Mouse (Mus musculus): Measurements from ENCODE around the gene Mrpl48. TPM values are rescaled to one million over a fixed set of nuclear protein-coding genes. Genes with fewer than 3 reads are reported as not detected.

The Mrpl48 gene
- polyA plus RNA-seq, 1 experiment from 2014 or later = 57.4 TPM

GRCm38 (mm10) chr7:100600211-100600610, 7.9 kb downstream of the Mrpl48 start:
- no peak overlapping the region for H3K27ac ChIP-seq (ENCODE audit: low read depth, low read length)
- DNase-seq (ENCODE audit: low spot score) (no peak), ATAC-seq (ENCODE audit: insufficient read depth, low FRiP score, low TSS enrichment) (no peak)
- no peaks in the 10 kb centered on the region for H3K36me3 ChIP-seq (ENCODE audit: control insufficient read depth, insufficient read depth, low read length)
- no peaks in the 10 kb centered on the region for H3K9me3 ChIP-seq (ENCODE audit: control insufficient read depth, low read length)
- H3K27me3 ChIP-seq (ENCODE audit: control insufficient read depth, insufficient read depth, low read length) = no peaks in the 10 kb centered on the region
- no peak overlapping the region for H3K4me3 ChIP-seq (ENCODE audit: low read depth, low read length)
- 83% methylated on average over 5 of the region's 5 CpGs for WGBS
- H3K9ac ChIP-seq (ENCODE audit: low read length) = no peak overlapping the region
- H3K4me2 ChIP-seq (ENCODE audit: low read depth) = no peak overlapping the region
- no peaks in the 10 kb centered on the region for H3K4me1 ChIP-seq (ENCODE audit: control insufficient read depth, insufficient read depth, low read length)

GRCm38 (mm10) chr7:100593349-100593748, 14.8 kb downstream of the Mrpl48 start:
- Histone ChIP-seq H3K9ac (ENCODE audit: low read length) (no peak overlapping the region), H3K4me1 (ENCODE audit: control insufficient read depth, insufficient read depth, low read length) (no peaks in the 10 kb centered on the region), H3K9me3 (ENCODE audit: control insufficient read depth, low read length) (no peaks in the 10 kb centered on the region), H3K27ac (ENCODE audit: low read depth, low read length) (no peak overlapping the region), H3K4me3 (ENCODE audit: low read depth, low read length) (no peak overlapping the region), H3K27me3 (ENCODE audit: control insufficient read depth, insufficient read depth, low read length) (no peaks in the 10 kb centered on the region), H3K4me2 (ENCODE audit: low read depth) (no peak overlapping the region), H3K36me3 (ENCODE audit: control insufficient read depth, insufficient read depth, low read length) (no peaks in the 10 kb centered on the region)
- DNase-seq (ENCODE audit: low spot score) (no peak), ATAC-seq (ENCODE audit: insufficient read depth, low FRiP score, low TSS enrichment) (no peak)

- no peak for ATAC-seq (ENCODE audit: insufficient read depth, low FRiP score, low TSS enrichment)
- WGBS = 10% methylated on average over 2 of the region's 2 CpGs
- H3K27ac ChIP-seq (ENCODE audit: low read depth, low read length) = no peak overlapping the region
Measured at GRCm38 (mm10) chr7:100591522-100591852, 16.6 kb downstream of the Mrpl48 start.

GRCm38 (mm10) chr7:100590845-100591521, 17.1 kb downstream of the Mrpl48 start:
- peak; percentile 77 for DNase-seq (ENCODE audit: low spot score)
- Histone ChIP-seq H3K36me3 (ENCODE audit: control insufficient read depth, insufficient read depth, low read length) (no peaks in the 10 kb centered on the region), H3K4me1 (ENCODE audit: control insufficient read depth, insufficient read depth, low read length) (no peaks in the 10 kb centered on the region), H3K4me2 (ENCODE audit: low read depth) (peak overlapping the region; percentile 58), H3K27ac (ENCODE audit: low read depth, low read length) (peak overlapping the region; percentile 67; the same call in 1 of the 2 replicates), H3K9ac (ENCODE audit: low read length) (peak overlapping the region; percentile 68), H3K9me3 (ENCODE audit: control insufficient read depth, low read length) (no peaks in the 10 kb centered on the region), H3K27me3 (ENCODE audit: control insufficient read depth, insufficient read depth, low read length) (no peaks in the 10 kb centered on the region), H3K4me3 (ENCODE audit: low read depth, low read length) (peak overlapping the region; percentile 45)
- peak; percentile 95 for ATAC-seq (ENCODE audit: insufficient read depth, low FRiP score, low TSS enrichment)
- under 1% methylated on average over 16 of the region's 20 CpGs for WGBS

More at GRCm38 (mm10) chr7:100591522-100591852, 16.6 kb downstream of the Mrpl48 start:
- Histone ChIP-seq H3K4me1 (ENCODE audit: control insufficient read depth, insufficient read depth, low read length) (no peaks in the 10 kb centered on the region), H3K9ac (ENCODE audit: low read length) (no peak overlapping the region; the same call in 1 of the 2 replicates), H3K27me3 (ENCODE audit: control insufficient read depth, insufficient read depth, low read length) (no peaks in the 10 kb centered on the region), H3K4me3 (ENCODE audit: low read depth, low read length) (peak overlapping the region; percentile 45), H3K4me2 (ENCODE audit: low read depth) (peak overlapping the region; percentile 58), H3K36me3 (ENCODE audit: control insufficient read depth, insufficient read depth, low read length) (no peaks in the 10 kb centered on the region), H3K9me3 (ENCODE audit: control insufficient read depth, low read length) (no peaks in the 10 kb centered on the region)
- DNase-seq (ENCODE audit: low spot score) = no peak

- Histone ChIP-seq H3K4me2 (ENCODE audit: low read depth) (peak overlapping the region; percentile 58), H3K9me3 (ENCODE audit: control insufficient read depth, low read length) (no peaks in the 10 kb centered on the region), H3K4me3 (ENCODE audit: low read depth, low read length) (peak overlapping the region; percentile 45), H3K4me1 (ENCODE audit: control insufficient read depth, insufficient read depth, low read length) (no peaks in the 10 kb centered on the region), H3K27me3 (ENCODE audit: control insufficient read depth, insufficient read depth, low read length) (no peaks in the 10 kb centered on the region), H3K9ac (ENCODE audit: low read length) (peak overlapping the region; percentile 68), H3K36me3 (ENCODE audit: control insufficient read depth, insufficient read depth, low read length) (no peaks in the 10 kb centered on the region), H3K27ac (ENCODE audit: low read depth, low read length) (peak overlapping the region; percentile 67; the same call in 1 of the 2 replicates)
- WGBS = 45% methylated on average over 7 of the region's 7 CpGs
- DNase-seq (ENCODE audit: low spot score) = no peak
- 0 out of 2 replicates have a peak, but pooled peaks have one; percentile 9 for ATAC-seq (ENCODE audit: insufficient read depth, low FRiP score, low TSS enrichment)
Measured at GRCm38 (mm10) chr7:100590504-100590844, 17.6 kb downstream of the Mrpl48 start.

GRCm38 (mm10) chr7:100589816-100590215, 18.3 kb downstream of the Mrpl48 start:
- Histone ChIP-seq H3K9ac (ENCODE audit: low read length) (no peak overlapping the region), H3K4me1 (ENCODE audit: control insufficient read depth, insufficient read depth, low read length) (no peaks in the 10 kb centered on the region), H3K4me3 (ENCODE audit: low read depth, low read length) (no peak overlapping the region), H3K4me2 (ENCODE audit: low read depth) (no peak overlapping the region), H3K27me3 (ENCODE audit: control insufficient read depth, insufficient read depth, low read length) (no peaks in the 10 kb centered on the region), H3K9me3 (ENCODE audit: control insufficient read depth, low read length) (no peaks in the 10 kb centered on the region), H3K27ac (ENCODE audit: low read depth, low read length) (no peak overlapping the region), H3K36me3 (ENCODE audit: control insufficient read depth, insufficient read depth, low read length) (no peaks in the 10 kb centered on the region)
- no peak for DNase-seq (ENCODE audit: low spot score)
- ATAC-seq (ENCODE audit: insufficient read depth, low FRiP score, low TSS enrichment) = no peak
- 68% methylated on average over 1 of the region's 1 CpGs for WGBS

GRCm38 (mm10) chr7:100582727-100583236, 25.3 kb downstream of the Mrpl48 start:
- WGBS = 0% methylated on average over 31 of the region's 31 CpGs
- Histone ChIP-seq H3K4me2 (ENCODE audit: low read depth) (peak overlapping the region; percentile 41), H3K4me3 (ENCODE audit: low read depth, low read length) (peak overlapping the region; percentile 43), H3K9me3 (ENCODE audit: control insufficient read depth, low read length) (no peaks in the 10 kb centered on the region), H3K27ac (ENCODE audit: low read depth, low read length) (peak overlapping the region; percentile 65; the same call in 1 of the 2 replicates), H3K36me3 (ENCODE audit: control insufficient read depth, insufficient read depth, low read length) (no peaks in the 10 kb centered on the region), H3K27me3 (ENCODE audit: control insufficient read depth, insufficient read depth, low read length) (no peaks in the 10 kb centered on the region), H3K9ac (ENCODE audit: low read length) (peak overlapping the region; percentile 81), H3K4me1 (ENCODE audit: control insufficient read depth, insufficient read depth, low read length) (no peaks in the 10 kb centered on the region)
- ATAC-seq (ENCODE audit: insufficient read depth, low FRiP score, low TSS enrichment) (peak; percentile 90), DNase-seq (ENCODE audit: low spot score) (peak; percentile 91)

GRCm38 (mm10) chr7:100582235-100582634, 25.9 kb downstream of the Mrpl48 start:
- Histone ChIP-seq H3K27me3 (ENCODE audit: control insufficient read depth, insufficient read depth, low read length) (no peaks in the 10 kb centered on the region), H3K4me2 (ENCODE audit: low read depth) (peak overlapping the region; percentile 41), H3K4me3 (ENCODE audit: low read depth, low read length) (peak overlapping the region; percentile 43), H3K36me3 (ENCODE audit: control insufficient read depth, insufficient read depth, low read length) (no peaks in the 10 kb centered on the region), H3K27ac (ENCODE audit: low read depth, low read length) (no peak overlapping the region), H3K4me1 (ENCODE audit: control insufficient read depth, insufficient read depth, low read length) (no peaks in the 10 kb centered on the region), H3K9ac (ENCODE audit: low read length) (no peak overlapping the region), H3K9me3 (ENCODE audit: control insufficient read depth, low read length) (no peaks in the 10 kb centered on the region)
- WGBS = 46% methylated on average over 7 of the region's 7 CpGs
- DNase-seq (ENCODE audit: low spot score) = no peak
- ATAC-seq (ENCODE audit: insufficient read depth, low FRiP score, low TSS enrichment) = no peak

- WGBS = 76% methylated on average over 2 of the region's 2 CpGs
Measured at GRCm38 (mm10) chr7:100578794-100579193, 29.3 kb downstream of the Mrpl48 start.

More at GRCm38 (mm10) chr7:100578794-100579193, 29.3 kb downstream of the Mrpl48 start:
- Histone ChIP-seq H3K27ac (ENCODE audit: low read depth, low read length) (no peak overlapping the region), H3K9me3 (ENCODE audit: control insufficient read depth, low read length) (no peaks in the 10 kb centered on the region), H3K36me3 (ENCODE audit: control insufficient read depth, insufficient read depth, low read length) (no peaks in the 10 kb centered on the region), H3K27me3 (ENCODE audit: control insufficient read depth, insufficient read depth, low read length) (no peaks in the 10 kb centered on the region), H3K4me3 (ENCODE audit: low read depth, low read length) (no peak overlapping the region), H3K9ac (ENCODE audit: low read length) (no peak overlapping the region), H3K4me2 (ENCODE audit: low read depth) (no peak overlapping the region), H3K4me1 (ENCODE audit: control insufficient read depth, insufficient read depth, low read length) (no peaks in the 10 kb centered on the region)
- no peak for ATAC-seq (ENCODE audit: insufficient read depth, low FRiP score, low TSS enrichment)
- no peak for DNase-seq (ENCODE audit: low spot score)
